Mouse (Mus musculus) cerebellum, adult 11 months (tissue): Measurements from ENCODE around the gene 2310030G06Rik.

Experiments used
- DNase-seq: peaks from one replicate; pipeline ENCODE4 v3.0.0; 2022

2310030G06Rik gene

GRCm38 (mm10) chr9:50740867-50741784 is 5.2 kb downstream of the 2310030G06Rik start:
- no peak for DNase-seq

GRCm38 (mm10) chr9:50738914-50739870 is 7.1 kb downstream of the 2310030G06Rik start, which contains the start of gene Dixdc1:
Gene Dixdc1, minus strand, starts transcription at chr9:50739517.
- DNase-seq, result peak; percentile 81

DNA sequence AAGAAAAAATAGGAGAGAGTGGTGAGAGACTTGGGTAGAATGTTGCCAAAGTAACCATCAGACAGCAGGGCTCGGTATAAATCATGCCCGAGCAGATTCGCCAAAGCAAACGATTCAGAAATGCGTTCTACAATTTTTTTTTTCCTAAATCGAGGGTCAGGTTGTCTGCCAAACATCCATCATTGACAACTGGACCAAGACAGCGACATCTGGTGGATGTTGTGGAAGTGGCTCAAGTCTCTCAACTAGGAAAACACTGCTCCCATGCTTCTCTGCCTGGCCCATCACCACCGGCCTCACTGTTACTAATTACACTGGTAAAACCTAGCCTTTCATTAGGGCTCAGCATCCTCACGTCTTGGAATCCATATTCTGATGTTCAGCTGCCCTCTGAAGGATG is 11.3 kb downstream of the 2310030G06Rik start:
- peak; percentile 63 for DNase-seq

GRCm38 (mm10) chr9:50732560-50732959 is 13.8 kb downstream of the 2310030G06Rik start:
- DNase-seq, result no peak

GRCm38 (mm10) chr9:50729600-50729999 is 16.7 kb downstream of the 2310030G06Rik start:
- DNase-seq, result no peak

DNA sequence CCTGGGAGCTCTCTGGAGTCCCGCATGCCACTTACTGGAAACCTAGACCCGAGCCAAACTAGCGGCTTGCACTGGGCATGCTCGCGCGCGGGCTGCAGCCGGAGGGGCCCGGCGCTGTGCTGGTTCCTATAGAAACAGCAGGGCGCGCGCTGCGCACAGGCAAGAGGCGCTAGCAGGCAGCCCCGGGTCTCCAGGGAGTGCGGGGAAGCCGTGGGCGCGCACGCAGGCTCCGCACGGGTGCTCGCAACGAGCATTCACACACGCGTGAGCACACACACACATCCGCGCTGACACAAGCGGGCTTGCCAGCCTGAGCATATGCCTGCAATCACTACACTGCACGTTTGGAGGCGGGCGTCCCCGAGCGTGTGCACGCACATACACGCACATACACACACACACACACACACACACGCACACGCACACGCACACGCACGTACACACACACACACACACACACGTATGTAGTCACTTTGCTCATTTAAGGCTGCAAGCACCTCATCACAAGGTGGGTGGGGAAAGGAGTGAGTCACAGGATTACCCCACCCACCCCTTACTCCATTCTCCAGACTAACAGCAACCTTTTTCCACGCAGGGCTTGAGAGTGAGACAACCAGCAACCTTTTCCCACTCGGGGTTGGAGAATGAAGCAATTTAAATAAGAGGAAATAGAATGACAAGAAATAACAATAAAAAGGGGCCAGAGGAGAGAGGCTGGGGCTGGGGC is 18.2 kb downstream of the 2310030G06Rik start:
- peak; percentile 79 for DNase-seq

GRCm38 (mm10) chr9:50727171-50727924 is 19.0 kb downstream of the 2310030G06Rik start:
- DNase-seq, result peak; percentile 53

DNA sequence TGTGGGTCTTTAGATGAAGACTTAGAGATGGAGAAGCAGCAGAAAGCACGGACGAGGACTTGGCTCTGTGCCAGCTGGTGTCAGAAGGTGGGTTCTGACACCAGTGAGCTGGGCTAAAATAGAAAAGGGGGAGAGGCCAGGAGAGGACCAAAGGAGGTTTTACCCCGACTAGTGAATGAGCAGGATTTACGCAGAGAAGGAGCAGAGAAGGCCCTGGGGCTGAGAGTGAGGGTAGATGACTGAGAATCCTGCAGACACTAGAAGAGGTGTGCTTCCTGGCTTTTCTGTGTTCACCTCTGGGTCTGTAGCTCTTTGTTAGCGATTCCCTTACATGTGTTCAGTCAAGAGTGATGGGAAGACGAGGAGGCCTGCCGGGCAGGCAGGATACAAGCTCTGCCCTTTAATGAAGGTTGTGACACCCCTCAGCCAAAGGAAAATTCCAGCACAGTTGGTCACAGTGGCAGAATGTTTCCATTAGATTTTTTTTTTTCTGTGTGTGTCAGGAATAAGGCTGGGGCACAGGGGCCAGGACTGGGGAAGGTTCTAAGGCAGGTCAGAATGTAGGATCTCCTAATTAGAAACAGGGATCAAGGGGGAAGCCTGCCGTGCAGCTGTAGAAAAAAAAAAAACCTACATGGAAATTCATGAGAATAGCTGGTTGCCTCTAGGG is 20.3 kb downstream of the 2310030G06Rik start:
- DNase-seq, result no peak

- DNase-seq, result no peak
Observed at GRCm38 (mm10) chr9:50724661-50725330, 21.5 kb downstream of the 2310030G06Rik start.

DNA sequence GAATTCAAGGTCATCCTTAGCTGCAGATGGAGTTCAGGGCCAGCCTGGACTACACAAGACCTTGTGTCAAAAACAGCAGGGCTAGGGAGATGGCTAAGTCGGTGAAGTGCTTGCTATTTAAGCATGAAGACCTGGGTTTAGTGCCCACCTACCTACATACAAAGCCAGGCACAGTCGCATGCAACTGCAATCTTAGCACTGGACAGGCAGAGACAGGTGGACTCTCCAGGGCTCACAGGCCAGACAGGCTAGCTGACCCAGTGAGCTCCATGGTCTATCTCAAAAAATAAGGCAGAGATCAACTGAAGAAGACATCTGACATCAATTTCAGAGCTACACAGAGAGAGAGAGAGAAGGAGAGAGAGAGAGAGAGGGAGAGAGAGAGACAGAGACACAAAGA is 22.2 kb downstream of the 2310030G06Rik start:
- no peak for DNase-seq

DNA sequence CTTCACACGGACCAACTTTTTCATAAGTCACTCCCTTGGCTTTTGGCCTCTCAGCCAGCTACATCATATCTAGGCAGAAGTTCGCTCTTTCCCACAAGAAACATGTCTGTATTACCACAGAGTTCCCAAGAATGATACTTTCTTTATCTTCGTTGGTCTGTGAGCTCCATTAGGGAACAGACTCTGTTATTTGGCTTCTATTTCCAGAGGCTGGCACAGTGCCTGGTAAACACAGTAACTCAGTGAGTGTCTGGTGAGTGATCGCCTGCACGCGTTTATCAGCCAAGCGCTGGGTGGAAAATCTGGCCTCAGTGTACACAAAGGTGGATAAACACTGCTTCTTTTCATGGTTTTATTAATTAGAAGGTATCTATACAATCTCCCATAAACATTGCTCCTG is 22.9 kb downstream of the 2310030G06Rik start:
- peak; percentile 83 for DNase-seq

DNA sequence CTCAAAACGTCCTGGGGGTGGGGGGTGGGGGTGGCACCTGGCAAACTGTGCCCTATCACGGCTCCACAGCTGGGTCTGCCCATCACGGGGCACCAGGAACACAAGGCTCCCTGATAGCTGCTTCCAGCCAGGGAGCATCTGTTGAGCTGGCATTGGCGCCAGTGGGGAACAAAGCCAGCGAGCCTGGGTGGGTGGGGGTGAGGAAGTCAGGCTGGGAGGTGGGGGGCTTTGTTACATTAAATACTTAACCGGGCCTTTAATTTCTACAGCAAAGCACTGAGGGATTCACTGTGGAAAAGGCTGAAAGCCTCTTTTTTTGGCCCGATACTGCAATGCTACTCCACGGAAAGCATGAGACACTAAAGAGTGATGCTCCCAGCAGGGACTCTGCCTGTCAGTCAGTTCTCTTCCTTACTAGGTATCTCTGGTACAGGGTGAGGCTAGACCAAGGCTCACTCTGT is 23.9 kb downstream of the 2310030G06Rik start:
- DNase-seq, result no peak

GRCm38 (mm10) chr9:50721061-50721460 is 25.3 kb downstream of the 2310030G06Rik start:
- DNase-seq, result no peak

DNA sequence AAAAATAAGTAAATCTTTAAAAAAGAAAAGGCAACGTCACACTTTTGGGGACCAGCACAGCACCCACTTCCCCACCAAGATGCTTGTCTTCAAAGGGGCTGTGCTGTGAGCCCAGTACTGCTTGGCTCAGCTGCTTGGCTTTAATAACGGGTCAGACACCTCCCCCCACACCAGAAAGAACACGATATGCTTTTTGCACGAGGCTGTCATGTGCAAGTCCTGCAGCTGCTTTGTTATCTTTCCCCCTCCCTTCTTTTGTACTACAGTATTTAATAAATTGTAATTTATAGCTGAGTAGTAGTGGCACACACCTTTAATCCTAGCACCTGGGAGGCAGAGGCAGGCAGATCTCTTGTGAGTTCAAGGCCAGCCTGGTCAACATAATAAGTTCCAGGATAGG is 27.5 kb downstream of the 2310030G06Rik start:
- no peak for DNase-seq

DNA sequence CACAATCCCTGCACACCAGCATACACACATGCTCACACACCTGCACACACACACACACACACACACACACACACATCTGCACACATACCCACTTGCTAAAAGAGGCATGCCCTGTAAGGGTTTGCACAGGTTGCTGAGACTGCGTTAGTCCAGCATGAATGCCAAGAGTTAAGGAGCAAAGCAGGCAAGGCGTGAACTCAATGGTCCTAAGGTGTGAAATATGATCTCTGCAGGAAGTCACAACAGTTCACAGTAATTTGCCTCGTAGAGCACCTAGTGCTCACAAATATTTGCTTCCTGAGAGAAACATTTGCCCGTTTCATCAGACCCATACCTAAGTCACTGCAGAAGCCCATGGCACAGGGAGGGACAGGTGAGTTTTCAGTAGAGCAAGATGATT is 32.1 kb downstream of the 2310030G06Rik start:
- no peak for DNase-seq

DNA sequence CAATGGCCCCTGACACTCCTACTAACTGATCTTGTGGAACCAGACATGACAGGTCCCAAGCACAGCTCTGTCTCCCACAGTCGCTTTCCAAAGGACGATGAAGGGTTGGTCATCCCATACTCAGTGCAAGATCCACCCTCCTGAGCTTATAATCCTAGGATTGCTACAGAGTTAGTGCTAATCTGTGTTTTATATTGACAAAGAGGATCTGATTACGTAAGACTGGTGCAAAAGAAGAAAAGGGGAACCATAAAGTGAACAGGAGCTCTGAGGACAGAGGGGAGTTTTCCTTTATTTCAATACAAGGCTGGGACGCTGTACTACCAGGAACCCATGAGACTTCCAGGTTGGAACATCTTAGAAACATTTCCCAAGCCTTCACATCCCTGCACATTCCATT is 35.0 kb downstream of the 2310030G06Rik start:
- no peak for DNase-seq

GRCm38 (mm10) chr9:50709108-50709507 is 37.2 kb downstream of the 2310030G06Rik start:
- no peak for DNase-seq

DNA sequence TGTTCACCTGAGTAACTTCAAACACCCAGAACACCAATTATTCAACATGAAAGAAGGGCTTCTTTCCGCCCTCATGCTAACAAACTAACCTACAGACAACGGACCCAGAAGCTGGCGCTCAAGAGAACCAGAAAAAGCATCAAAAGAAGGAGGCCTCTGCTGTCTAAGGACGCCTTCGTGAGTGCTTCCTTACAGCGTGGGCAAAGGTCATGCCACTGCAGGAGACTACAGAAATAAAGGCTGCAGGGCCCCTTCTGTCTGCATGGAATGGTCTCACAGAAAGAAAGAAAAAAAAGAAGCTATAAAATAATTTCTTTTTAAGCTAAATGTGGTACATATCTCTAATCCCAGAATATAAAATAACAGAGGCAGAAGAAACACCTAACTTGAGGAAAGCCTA is 41.4 kb downstream of the 2310030G06Rik start:
- DNase-seq, result no peak

DNA sequence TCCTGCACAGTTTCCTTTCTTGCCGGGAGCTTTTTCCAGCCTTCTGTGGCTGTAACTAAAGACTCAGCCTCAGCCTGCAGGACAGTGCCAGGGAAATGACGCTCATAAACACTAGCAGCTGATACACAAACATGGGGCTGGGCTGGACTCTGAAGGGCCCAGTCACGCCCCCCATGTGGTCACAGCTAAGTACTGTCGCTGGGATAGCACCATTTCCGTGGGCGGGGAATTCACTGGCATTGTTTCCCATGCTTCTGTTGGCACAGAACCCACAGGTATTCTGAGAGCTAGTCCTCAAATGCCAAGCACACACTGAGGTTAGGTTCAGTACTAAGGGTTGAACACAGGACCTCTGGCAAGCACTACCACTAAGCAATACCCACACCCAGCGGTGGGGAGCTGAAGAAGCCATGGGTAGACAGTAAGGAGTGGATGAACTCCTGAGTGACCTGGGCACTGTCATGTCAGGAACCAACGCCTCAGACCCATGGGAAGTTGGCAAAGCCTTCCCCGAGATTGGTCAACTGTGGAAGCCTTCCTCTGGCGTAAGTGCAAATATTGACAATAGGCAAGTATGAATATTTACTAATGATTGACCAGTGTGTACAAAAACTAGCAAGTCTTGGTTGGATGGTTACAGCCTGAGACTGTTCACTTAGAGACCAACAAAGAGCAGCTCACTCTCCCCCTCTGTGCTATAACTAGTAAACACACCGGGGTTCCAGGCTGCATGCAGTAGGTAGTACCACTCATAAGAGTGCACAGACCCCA is 45.2 kb downstream of the 2310030G06Rik start:
- DNase-seq, result peak; percentile 58
